Mouse (Mus musculus) forebrain, embryonic 11.5 days (tissue): ENCODE measurements at regions not wholly inside any gene's neighbourhood (a gene's known extent, or its start where the extent isn't known, plus 50 kb on each side); places are given as distances from the start of the nearest gene placed in this dataset.

Experiments used
- ATAC-seq: fragments of 200-750 bp; cut with Nextera tagmentation; replicated peaks from 2 replicates; pipeline ENCODE4 v1.8.0; 2017; ENCODE audit warnings: moderate TSS enrichment; ENCODE audit not compliant: low FRiP score
- DNase-seq: peaks from one replicate; pipeline ENCODE4 v3.0.0-alpha.2; 2017; ENCODE audit warnings: low spot score
- H3K27ac ChIP-seq: fragments of 300-500 bp; sonication (generic); 2 replicates; pipeline ENCODE4 v1.5.1; 2014; ENCODE audit warnings: low read depth, low read length
- H3K27me3 ChIP-seq: fragments of 300-500 bp; sonication (generic); 2 replicates; pipeline ENCODE4 v1.6.1; 2014; ENCODE audit warnings: mild to moderate bottlenecking, low read length, mixed read lengths; ENCODE audit not compliant: control insufficient read depth, insufficient read depth
- H3K36me3 ChIP-seq: fragments of 300-500 bp; sonication (generic); 2 replicates; pipeline ENCODE4 v1.6.1; 2014; ENCODE audit warnings: mild to moderate bottlenecking, low read length, moderate library complexity, mixed read lengths; ENCODE audit not compliant: control insufficient read depth, insufficient read depth
- H3K4me1 ChIP-seq: fragments of 300-500 bp; sonication (generic); replicated peaks from 2 replicates; pipeline ENCODE4 v1.6.1; 2014; ENCODE audit warnings: low read length, mixed read lengths; ENCODE audit not compliant: control insufficient read depth, insufficient read depth
- H3K4me2 ChIP-seq: fragments of 300-500 bp; sonication (generic); 2 replicates; pipeline ENCODE4 v1.6.1; 2014; ENCODE audit warnings: low read depth, mild to moderate bottlenecking, low read length, moderate library complexity, mixed read lengths; ENCODE audit not compliant: severe bottlenecking
- H3K4me3 ChIP-seq: fragments of 300-500 bp; sonication (generic); 2 replicates; pipeline ENCODE4 v1.5.1; 2014; ENCODE audit warnings: low read depth, low read length
- H3K9ac ChIP-seq: fragments of 300-500 bp; sonication (generic); 2 replicates; pipeline ENCODE4 v1.6.1; 2014; ENCODE audit warnings: low read length
- H3K9me3 ChIP-seq: fragments of 300-500 bp; sonication (generic); 2 replicates; pipeline ENCODE4 v1.6.1; 2016; ENCODE audit warnings: low read length, mixed read lengths; ENCODE audit not compliant: control insufficient read depth
- WGBS: fragments of 180-500 bp; shearing (Covaris S2); extraction: QIAGEN DNeasy Blood & Tissue Kit; methylation state at CpG from one replicate; pipeline ENCODE4 v1.1.7; 2014; 5-methylcytosine and 5-hydroxymethylcytosine counted together

- no peak overlapping the region for H3K9ac ChIP-seq
- ATAC-seq (no peak), DNase-seq (no peak)
- no peaks in the 10 kb centered on the region for H3K27me3 ChIP-seq
- 93% methylated on average over 12 of the region's 12 CpGs for WGBS
- H3K27ac ChIP-seq, result no peak overlapping the region
- no peak overlapping the region for H3K4me3 ChIP-seq
- H3K9me3 ChIP-seq, result no peaks in the 10 kb centered on the region; the same call in 1 of the 2 replicates
- H3K36me3 ChIP-seq, result no peaks in the 10 kb centered on the region
- no peak overlapping the region for H3K4me2 ChIP-seq
- H3K4me1 ChIP-seq, result no peaks in the 10 kb centered on the region; the same call in 1 of the 2 replicates
These were observed 105.0 kb upstream of the Six3 start for GRCm38 (mm10) chr17:85508386-85508785.

- 89% methylated on average over 4 of the region's 4 CpGs for WGBS
- no peaks in the 10 kb centered on the region; the same call in 1 of the 2 replicates for H3K4me1 ChIP-seq
These were observed 100.4 kb upstream of the Six3 start for GRCm38 (mm10) chr17:85512971-85513370.

GRCm38 (mm10) chr17:85513936-85514335 lies 99.5 kb upstream of the Six3 start:
- H3K4me2 ChIP-seq, result no peak overlapping the region
- no peaks in the 10 kb centered on the region for H3K27me3 ChIP-seq
- no peaks in the 10 kb centered on the region for H3K9me3 ChIP-seq
- no peak overlapping the region for H3K9ac ChIP-seq
- no peaks in the 10 kb centered on the region; the same call in 1 of the 2 replicates for H3K4me1 ChIP-seq
- peak; percentile 30 for DNase-seq
- ATAC-seq, result no peak
- no peak overlapping the region for H3K27ac ChIP-seq
- WGBS, result 92% methylated on average over 4 of the region's 4 CpGs
- no peaks in the 10 kb centered on the region for H3K36me3 ChIP-seq
- H3K4me3 ChIP-seq, result no peak overlapping the region

More at GRCm38 (mm10) chr17:85512971-85513370, 100.4 kb upstream of the Six3 start:
- no peak for ATAC-seq
- Histone ChIP-seq H3K9ac (no peak overlapping the region), H3K4me2 (no peak overlapping the region), H3K27ac (no peak overlapping the region), H3K27me3 (no peaks in the 10 kb centered on the region), H3K9me3 (no peaks in the 10 kb centered on the region), H3K36me3 (no peaks in the 10 kb centered on the region), H3K4me3 (no peak overlapping the region)
- DNase-seq, result no peak

- ATAC-seq (no peak), DNase-seq (peak; percentile 42)
- 73% methylated on average over 7 of the region's 7 CpGs for WGBS
These were observed 99.0 kb upstream of the Six3 start for GRCm38 (mm10) chr17:85514396-85514795.

GRCm38 (mm10) chr17:85517301-85517700 lies 96.1 kb upstream of the Six3 start:
- H3K4me1 ChIP-seq, result no peaks in the 10 kb centered on the region; the same call in 1 of the 2 replicates
- no peak overlapping the region for H3K27ac ChIP-seq
- no peaks in the 10 kb centered on the region for H3K36me3 ChIP-seq
- ATAC-seq, result no peak
- 76% methylated on average over 3 of the region's 3 CpGs for WGBS
- no peak overlapping the region for H3K4me3 ChIP-seq
- no peaks in the 10 kb centered on the region for H3K27me3 ChIP-seq
- peak; percentile 50 for DNase-seq
- no peaks in the 10 kb centered on the region for H3K9me3 ChIP-seq
- H3K4me2 ChIP-seq, result no peak overlapping the region
- no peak overlapping the region for H3K9ac ChIP-seq

More at GRCm38 (mm10) chr17:85514396-85514795, 99.0 kb upstream of the Six3 start:
- H3K4me2 ChIP-seq, result no peak overlapping the region
- H3K36me3 ChIP-seq, result no peaks in the 10 kb centered on the region
- H3K4me3 ChIP-seq, result no peak overlapping the region
- H3K9ac ChIP-seq, result no peak overlapping the region
- no peaks in the 10 kb centered on the region; the same call in 1 of the 2 replicates for H3K4me1 ChIP-seq
- H3K27me3 ChIP-seq, result no peaks in the 10 kb centered on the region
- H3K27ac ChIP-seq, result no peak overlapping the region
- H3K9me3 ChIP-seq, result no peaks in the 10 kb centered on the region

- WGBS, result 90% methylated on average over 6 of the region's 6 CpGs
These were observed 94.9 kb upstream of the Six3 start for GRCm38 (mm10) chr17:85518513-85518912.

GRCm38 (mm10) chr17:85527327-85527698 lies 86.1 kb upstream of the Six3 start:
- ATAC-seq (no peak), DNase-seq (no peak)
- no peak overlapping the region for H3K9ac ChIP-seq
- H3K27me3 ChIP-seq, result no peaks in the 10 kb centered on the region
- no peaks in the 10 kb centered on the region for H3K9me3 ChIP-seq
- no peak overlapping the region for H3K4me2 ChIP-seq
- no peak overlapping the region for H3K27ac ChIP-seq
- peaks cover 8% of the 10 kb centered on the region; the same call in 1 of the 2 replicates for H3K4me1 ChIP-seq
- no peaks in the 10 kb centered on the region for H3K36me3 ChIP-seq
- no peak overlapping the region for H3K4me3 ChIP-seq
- 28% methylated on average over 7 of the region's 7 CpGs for WGBS

More at GRCm38 (mm10) chr17:85518513-85518912, 94.9 kb upstream of the Six3 start:
- Histone ChIP-seq H3K27me3 (no peaks in the 10 kb centered on the region), H3K36me3 (no peaks in the 10 kb centered on the region), H3K4me1 (no peaks in the 10 kb centered on the region; the same call in 1 of the 2 replicates), H3K4me2 (no peak overlapping the region), H3K4me3 (no peak overlapping the region), H3K9me3 (no peaks in the 10 kb centered on the region), H3K27ac (no peak overlapping the region), H3K9ac (no peak overlapping the region)
- DNase-seq (peak; percentile 31), ATAC-seq (no peak)

GRCm38 (mm10) chr17:85528105-85529004 lies 85.1 kb upstream of the Six3 start:
- Histone ChIP-seq H3K27ac (no peak overlapping the region), H3K36me3 (no peaks in the 10 kb centered on the region), H3K4me3 (no peak overlapping the region), H3K4me2 (no peak overlapping the region), H3K9me3 (no peaks in the 10 kb centered on the region), H3K9ac (no peak overlapping the region), H3K27me3 (no peaks in the 10 kb centered on the region), H3K4me1 (peaks cover 8% of the 10 kb centered on the region; the same call in 1 of the 2 replicates)
- DNase-seq (peak; percentile 43), ATAC-seq (no peak)
- 50% methylated on average over 20 of the region's 20 CpGs for WGBS
